Mouse (Mus musculus) liver, embryonic 15.5 days (tissue): Measurements from ENCODE around the gene Ctbp2. TPM values are rescaled to one million over a fixed set of nuclear protein-coding genes. Genes with fewer than 3 reads are reported as not detected.

Source experiments
- polyA plus RNA-seq: library from polyadenylated mRNA; unstranded; fragments of >200 nt; fragmentation: Nextera tagmentation; extraction: Ambion mirVana; gene quantifications from 2 replicates; pipeline ENCODE4 v1.2.1, GENCODE M21; 2015

Gene Ctbp2
- polyA plus RNA-seq, 1 experiment from 2014 or later = 8.1 TPM

Other genes starting within 250 kb of the Ctbp2 start
- gene Zranb1, start 193.2 kb downstream of the Ctbp2 start, polyA plus RNA-seq = 6.4 and 6.8 TPM in 2 replicates
- gene Fgfr2, start 1.0 kb downstream of the Ctbp2 start, polyA plus RNA-seq = 10.5 and 12.0 TPM in 2 replicates